Mouse (Mus musculus): ENCODE measurements around the gene Nt5c.

GRCm38 (mm10) chr11:115461846-115462242 lies 29.8 kb downstream of the Nt5c start:
- TF ChIP-seq CTCF (IDR thresholded peaks at IDR 0.05; ENCODE audit: low read depth, low read length): no peak
- TF ChIP-seq POLR2A (IDR thresholded peaks at IDR 0.05; ENCODE audit: insufficient read depth, low read length): no peak

All from ES-Bruce4 (cell line).